Mouse (Mus musculus) forebrain, postnatal 0 days (tissue): Measurements from ENCODE around the gene Cacna1d. TPM values are rescaled to one million over a fixed set of nuclear protein-coding genes. Genes with fewer than 3 reads are reported as not detected.
A peak's percentile ranks its signal among the peaks of the same experiment; 100 is the strongest.

ENCODE experiments used
- ATAC-seq: fragments of 200-750 bp; cut with Nextera tagmentation; 2 replicates; pipeline ENCODE4 v1.8.0; 2017; ENCODE audit warnings: mild to moderate bottlenecking, moderate library complexity
- DNase-seq: peaks from one replicate; pipeline ENCODE4 v3.0.0-alpha.2; 2015
- H3K27ac ChIP-seq: fragments of 300-500 bp; sonication (generic); 2 replicates; pipeline ENCODE4 v1.5.1; 2014; ENCODE audit warnings: low read depth, mild to moderate bottlenecking, antibody characterized with exemption, low read length, moderate library complexity, mixed read lengths
- H3K27me3 ChIP-seq: fragments of 300-500 bp; sonication (generic); 2 replicates; pipeline ENCODE4 v1.6.1; 2014; ENCODE audit warnings: mild to moderate bottlenecking, low read length, mixed read lengths; ENCODE audit not compliant: insufficient read depth
- H3K36me3 ChIP-seq: fragments of 300-500 bp; sonication (generic); 2 replicates; pipeline ENCODE4 v1.6.1; 2014; ENCODE audit warnings: mild to moderate bottlenecking, moderate library complexity; ENCODE audit not compliant: insufficient read depth
- H3K4me1 ChIP-seq: fragments of 300-500 bp; sonication (generic); 2 replicates; pipeline ENCODE4 v1.6.1; 2014; ENCODE audit warnings: antibody characterized with exemption; ENCODE audit not compliant: insufficient read depth
- H3K4me2 ChIP-seq: fragments of 300-500 bp; sonication (generic); 2 replicates; pipeline ENCODE4 v1.6.1; 2014; ENCODE audit warnings: low read depth, mild to moderate bottlenecking, moderate library complexity
- H3K4me3 ChIP-seq: fragments of 300-500 bp; sonication (generic); 2 replicates; pipeline ENCODE4 v1.5.1; 2014; ENCODE audit warnings: low read depth, low read length, mixed read lengths
- H3K9ac ChIP-seq: fragments of 300-500 bp; sonication (generic); 2 replicates; pipeline ENCODE4 v1.6.1; 2014; ENCODE audit warnings: mild to moderate bottlenecking
- H3K9me3 ChIP-seq: fragments of 300-500 bp; sonication (generic); 2 replicates; pipeline ENCODE4 v1.6.1; 2016; ENCODE audit warnings: low read length
- CTCF ChIP-seq: sonication (generic); IDR thresholded peaks from 2 replicates; pipeline ENCODE4 v1.5.1; 2016; ENCODE audit warnings: antibody characterized with exemption, control low read depth, low read depth
- WGBS: fragments of 180-500 bp; shearing (Covaris S2); extraction: QIAGEN DNeasy Blood & Tissue Kit; methylation state at CpG from one replicate; pipeline ENCODE4 v1.1.7; 2014; 5-methylcytosine and 5-hydroxymethylcytosine counted together
- polyA plus RNA-seq: library from polyadenylated mRNA; unstranded; fragments of >200 nt; fragmentation: Nextera tagmentation; extraction: Ambion mirVana; gene quantifications from 2 replicates; pipeline ENCODE4 v1.2.1, GENCODE M21; 2015
- total RNA-seq: library from RNA; depleted of rRNA; stranded (reverse); fragments of >200 nt; gene quantifications from 2 replicates; pipeline ENCODE4 v1.2.3, GENCODE M21; 2014

The Cacna1d gene
- total and polyA plus RNA-seq, 2 experiments from 2014 or later, result 7.2 to 31.3 TPM

GRCm38 (mm10) chr14:30166036-30166435, 325.2 kb downstream of the Cacna1d start:
- H3K9ac ChIP-seq, result no peak overlapping the region
- WGBS, result 97% methylated on average over 11 of the region's 11 CpGs
- no peak for ATAC-seq
- peaks cover 14% of the 10 kb centered on the region for H3K4me1 ChIP-seq
- no peaks in the 10 kb centered on the region for H3K27me3 ChIP-seq
- no peak overlapping the region for H3K4me3 ChIP-seq
- DNase-seq, result no peak
- no peak overlapping the region for H3K27ac ChIP-seq
- TF ChIP-seq CTCF, result no peak
- no peaks in the 10 kb centered on the region for H3K9me3 ChIP-seq
- H3K4me2 ChIP-seq, result no peak overlapping the region
- H3K36me3 ChIP-seq, result no peaks in the 10 kb centered on the region

DNA sequence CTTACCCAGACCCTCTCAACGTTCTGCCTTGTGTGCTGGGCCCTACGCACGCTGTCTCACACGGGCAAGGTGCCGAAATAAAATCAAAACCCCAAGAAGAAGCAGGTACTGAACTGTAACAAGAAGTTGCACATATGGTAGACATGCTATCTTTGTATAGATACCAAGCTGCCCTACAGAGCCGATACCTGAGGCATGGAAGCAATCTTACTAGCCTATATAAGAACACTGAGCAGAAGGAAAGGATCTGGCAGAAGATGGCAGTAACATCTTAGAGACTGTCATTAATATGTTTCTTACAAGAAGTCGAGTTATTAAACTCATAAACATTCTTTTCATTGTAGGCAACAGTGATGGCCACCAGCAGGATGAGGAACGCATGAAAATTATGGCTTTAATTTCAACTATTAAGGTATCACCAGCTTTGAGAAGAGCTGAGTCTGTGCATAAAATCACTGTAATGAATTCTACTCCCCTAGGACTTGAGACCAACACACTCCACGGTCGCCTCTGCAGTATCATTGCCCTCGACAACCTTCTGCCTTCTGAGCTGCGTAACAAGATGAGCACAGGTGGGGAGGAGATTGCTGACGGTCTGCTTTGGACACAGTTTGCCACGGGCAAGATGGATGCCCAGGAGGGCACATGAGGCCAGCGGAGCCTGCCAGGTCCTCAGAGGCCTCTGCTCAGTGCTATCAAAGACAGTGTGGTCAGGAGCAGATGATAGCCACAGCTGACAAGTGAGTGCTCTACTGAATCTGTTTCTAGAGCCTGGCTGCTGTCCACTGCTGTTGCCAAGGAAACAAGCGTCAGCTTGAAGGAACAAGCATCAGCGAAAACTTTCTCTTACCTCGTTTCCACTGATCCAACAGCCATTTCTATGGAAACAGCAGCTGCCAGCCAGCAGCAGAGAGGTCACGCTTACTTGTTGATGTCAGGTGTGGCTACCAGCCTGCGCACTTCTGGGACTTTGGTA, 327.2 kb downstream of the Cacna1d start:
- no peak for TF ChIP-seq CTCF
- ATAC-seq, result peak; percentile 86
- DNase-seq, result peak; percentile 74
- Histone ChIP-seq H3K36me3 (no peaks in the 10 kb centered on the region), H3K9me3 (no peaks in the 10 kb centered on the region), H3K9ac (no peak overlapping the region), H3K27ac (0 out of 2 replicates have a peak overlapping the region, but pooled peaks have one; percentile 21), H3K4me3 (no peak overlapping the region), H3K27me3 (no peaks in the 10 kb centered on the region), H3K4me2 (no peak overlapping the region), H3K4me1 (peaks cover 14% of the 10 kb centered on the region)
- 69% methylated on average over 20 of the region's 20 CpGs for WGBS

GRCm38 (mm10) chr14:30147774-30148173, 343.5 kb downstream of the Cacna1d start:
- ATAC-seq (peak; percentile 83), DNase-seq (peak; percentile 67)
- H3K27me3 ChIP-seq, result no peaks in the 10 kb centered on the region
- TF ChIP-seq CTCF, result no peak
- H3K4me3 ChIP-seq, result no peak overlapping the region
- no peaks in the 10 kb centered on the region for H3K4me1 ChIP-seq
- no peaks in the 10 kb centered on the region for H3K36me3 ChIP-seq
- no peak overlapping the region for H3K4me2 ChIP-seq
- no peaks in the 10 kb centered on the region for H3K9me3 ChIP-seq
- no peak overlapping the region for H3K27ac ChIP-seq
- WGBS, result 42% methylated on average over 7 of the region's 7 CpGs
- no peak overlapping the region for H3K9ac ChIP-seq

- Histone ChIP-seq H3K4me3 (no peak overlapping the region), H3K27ac (no peak overlapping the region), H3K4me2 (no peak overlapping the region), H3K27me3 (no peaks in the 10 kb centered on the region), H3K9me3 (no peaks in the 10 kb centered on the region), H3K36me3 (0 out of 2 replicates have a peak, but pooled peaks cover 3% of the 10 kb centered on the region), H3K4me1 (no peaks in the 10 kb centered on the region), H3K9ac (no peak overlapping the region)
- no peak for DNase-seq
- WGBS, result 62% methylated on average over 11 of the region's 11 CpGs
- ATAC-seq, result no peak
- TF ChIP-seq CTCF, result no peak
Measured at GRCm38 (mm10) chr14:30138379-30138964, 352.8 kb downstream of the Cacna1d start.

- H3K9me3 ChIP-seq, result no peaks in the 10 kb centered on the region
- H3K9ac ChIP-seq, result no peak overlapping the region
- ATAC-seq (no peak), DNase-seq (no peak)
- no peak overlapping the region for H3K4me3 ChIP-seq
- 0 out of 2 replicates have a peak, but pooled peaks cover 3% of the 10 kb centered on the region for H3K36me3 ChIP-seq
- 81% methylated on average over 3 of the region's 3 CpGs for WGBS
- no peak overlapping the region for H3K27ac ChIP-seq
- TF ChIP-seq CTCF, result no peak
- no peak overlapping the region for H3K4me2 ChIP-seq
- H3K27me3 ChIP-seq, result no peaks in the 10 kb centered on the region
- H3K4me1 ChIP-seq, result no peaks in the 10 kb centered on the region
Measured at GRCm38 (mm10) chr14:30137961-30138360, 353.3 kb downstream of the Cacna1d start.

DNA sequence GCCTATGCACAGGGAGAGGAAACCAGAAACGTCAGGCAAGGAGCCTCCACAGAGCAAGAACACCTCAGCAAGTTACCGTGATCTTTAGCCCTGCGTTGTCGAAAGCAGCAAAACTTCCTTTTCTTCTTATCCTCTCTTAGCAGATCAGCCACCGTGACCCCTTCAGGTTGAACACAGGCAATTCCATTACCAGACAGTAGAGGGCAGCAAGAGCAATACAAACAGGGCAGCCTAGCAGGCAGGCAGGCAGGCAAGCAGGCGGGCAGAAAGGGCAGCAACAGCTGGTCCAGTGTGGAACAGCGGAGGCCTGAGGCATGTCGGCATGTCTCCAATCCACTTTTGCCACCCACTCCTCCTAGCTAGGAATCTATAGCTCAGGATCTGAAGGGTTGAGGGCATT, 354.3 kb downstream of the Cacna1d start:
- DNase-seq (peak; percentile 92), ATAC-seq (peak; percentile 92)
- WGBS, result 9% methylated on average over 8 of the region's 8 CpGs
- no peaks in the 10 kb centered on the region for H3K27me3 ChIP-seq
- no peaks in the 10 kb centered on the region for H3K4me1 ChIP-seq
- peak; percentile 99 for TF ChIP-seq CTCF
- 0 out of 2 replicates have a peak, but pooled peaks cover 3% of the 10 kb centered on the region for H3K36me3 ChIP-seq
- no peak overlapping the region for H3K9ac ChIP-seq
- no peak overlapping the region for H3K4me3 ChIP-seq
- no peak overlapping the region for H3K27ac ChIP-seq
- no peak overlapping the region for H3K4me2 ChIP-seq
- no peaks in the 10 kb centered on the region for H3K9me3 ChIP-seq

- Histone ChIP-seq H3K4me2 (no peak overlapping the region), H3K4me1 (no peaks in the 10 kb centered on the region), H3K9ac (no peak overlapping the region), H3K27me3 (no peaks in the 10 kb centered on the region), H3K9me3 (no peaks in the 10 kb centered on the region), H3K36me3 (no peaks in the 10 kb centered on the region), H3K27ac (no peak overlapping the region), H3K4me3 (no peak overlapping the region)
- ATAC-seq (no peak), DNase-seq (no peak)
- 87% methylated on average over 10 of the region's 10 CpGs for WGBS
- TF ChIP-seq CTCF, result no peak
Measured at GRCm38 (mm10) chr14:30135351-30135750, 355.9 kb downstream of the Cacna1d start.
